In genomic region chr4:35308221-35308620, GRCm38 (mm10) we compare ENCODE assay signal across 20 mouse cellular contexts.
DNase-seq lines count a peak whose midpoint lies in the region; ATAC-seq and TF ChIP-seq lines count a peak whose summit lies in the region.
"Had no signal": no experiment of that assay in that cellular context is flagged by ENCODE, and none has a peak within 500 bp of the region (broad histone marks: within the 10 kb centered on the region; RNA-seq: fewer than 3 reads in every experiment).

No protein-coding gene starts in this region.

- H3K27ac ChIP-seq in heart, embryonic 11.5 days (ENCODE audit: low read depth, low read length), result no peak overlapping the region
- no peak overlapping the region for H3K27ac ChIP-seq in MEL (ENCODE audit: control insufficient read depth, low read depth, low read length)
- no peak overlapping the region for H3K27ac ChIP-seq in embryonic fibroblast, embryonic 13.5 days (ENCODE audit: insufficient read depth, low read length)
- H3K27ac ChIP-seq: embryonic facial prominence, embryonic 13.5 days; hindbrain, embryonic 12.5 days; limb, embryonic 12.5 days; macrophage; midbrain, embryonic 15.5 days had no signal

- H3K9me3 ChIP-seq in heart, embryonic 11.5 days (replicated peaks; ENCODE audit: control insufficient read depth, low read length), result no peaks in the 10 kb centered on the region
- no peaks in the 10 kb centered on the region for H3K9me3 ChIP-seq in MEL (replicated peaks; ENCODE audit: insufficient read depth, low read length)
- H3K9me3 ChIP-seq: embryonic facial prominence, embryonic 13.5 days; hindbrain, embryonic 12.5 days; limb, embryonic 12.5 days; midbrain, embryonic 15.5 days had no signal

- TF ChIP-seq POLR2A in MEL (IDR thresholded peaks at IDR 0.05; ENCODE audit: control insufficient read depth in 1 of 2, insufficient read depth in 1 of 2, low read depth in 1 of 2, low read length in 2 of 2, poor library complexity in 1 of 2), result no peak
- TF ChIP-seq POLR2A in embryonic fibroblast, embryonic 13.5 days (IDR thresholded peaks at IDR 0.05; ENCODE audit: low read depth, low read length), result no peak

- H3K4me1 ChIP-seq in heart, embryonic 11.5 days (ENCODE audit: control insufficient read depth, insufficient read depth, low read length), result no peaks in the 10 kb centered on the region
- H3K4me1 ChIP-seq in MEL (ENCODE audit: control insufficient read depth in 1 of 2, insufficient read depth in 2 of 2, low read length in 2 of 2), result no peaks in the 10 kb centered on the region
- no peaks in the 10 kb centered on the region for H3K4me1 ChIP-seq in embryonic fibroblast, embryonic 13.5 days (ENCODE audit: control insufficient read depth, insufficient read depth, low read length)
- H3K4me1 ChIP-seq: embryonic facial prominence, embryonic 13.5 days; hindbrain, embryonic 12.5 days; limb, embryonic 12.5 days; midbrain, embryonic 15.5 days had no signal

- DNase-seq in heart, adult 11 months, result peak; percentile 42
- DNase-seq in 416B (ENCODE audit: low read depth) (peak; percentile 9), MEL (ENCODE audit: low read depth, low spot score) (peak; percentile 25)
- DNase-seq in gastrocnemius, adult 8-10 months (ENCODE audit: low spot score in 2 of 2), result no peak
- DNase-seq in kidney, adult 8-10 months, result no peak
- no peak for DNase-seq in cerebellum, postnatal 36 days
- DNase-seq: cerebellum, adult 11-12 months; forebrain, postnatal 0 days; gastrocnemius, postnatal 14 days; kidney, postnatal 14 days; layer of hippocampus, adult 9-11 months; lung, embryonic 14.5 days had no signal

- no peaks in the 10 kb centered on the region for H3K27me3 ChIP-seq in heart, embryonic 11.5 days (ENCODE audit: control insufficient read depth, insufficient read depth, low read length)
- H3K27me3 ChIP-seq in MEL (ENCODE audit: control insufficient read depth in 1 of 2, insufficient read depth in 2 of 2, low read length in 2 of 2), result no peaks in the 10 kb centered on the region
- H3K27me3 ChIP-seq: embryonic facial prominence, embryonic 13.5 days; hindbrain, embryonic 12.5 days; limb, embryonic 12.5 days; midbrain, embryonic 15.5 days had no signal

- peak; percentile 47 for TF ChIP-seq RAD21 in MEL (IDR thresholded peaks at IDR 0.05; ENCODE audit: low read depth, low read length)

- no peak for ATAC-seq in heart, embryonic 11.5 days (replicated peaks; ENCODE audit: insufficient number of reproducible peaks, low FRiP score, low TSS enrichment)
- ATAC-seq: forebrain, postnatal 0 days; inflammation-experienced regulatory T-cells, adult 6 months; midbrain, embryonic 15.5 days had no signal

- no peak overlapping the region for H3K4me2 ChIP-seq in heart, embryonic 11.5 days
- H3K4me2 ChIP-seq: embryonic facial prominence, embryonic 13.5 days; hindbrain, embryonic 12.5 days; limb, embryonic 12.5 days; lung, embryonic 14.5 days; midbrain, embryonic 15.5 days had no signal

- peak in 2 of 3 experiments; percentile 40 to 53; a peak in 5 of 6 replicates for TF ChIP-seq CTCF in MEL (IDR thresholded peaks at IDR 0.05 in 2 of 3, conservative IDR thresholded peaks at IDR 0.05 in 1 of 3; ENCODE audit: control insufficient read depth in 1 of 3, insufficient read depth in 1 of 3, low read depth in 2 of 3, low read length in 3 of 3, poor library complexity in 1 of 3, severe bottlenecking in 1 of 3)
- 0 out of 2 replicates have a peak, but pooled peaks have one; percentile 5 for TF ChIP-seq CTCF in embryonic fibroblast, embryonic 13.5 days (IDR thresholded peaks at IDR 0.05; ENCODE audit: borderline replicate concordance, insufficient read depth, low read length)

- 59% methylated on average over 5 of the region's 5 CpGs for WGBS in heart, embryonic 11.5 days (ENCODE audit: insufficient replicate concordance)

- no peaks in the 10 kb centered on the region for H3K36me3 ChIP-seq in heart, embryonic 11.5 days (ENCODE audit: control insufficient read depth, insufficient read depth, low read length)
- H3K36me3 ChIP-seq in MEL (ENCODE audit: control insufficient read depth in 1 of 2, insufficient read depth in 2 of 2, low read length in 2 of 2), result no peaks in the 10 kb centered on the region
- H3K36me3 ChIP-seq: embryonic facial prominence, embryonic 13.5 days; hindbrain, embryonic 12.5 days; limb, embryonic 12.5 days; midbrain, embryonic 15.5 days had no signal

- no peak overlapping the region for H3K4me3 ChIP-seq in heart, embryonic 11.5 days (ENCODE audit: low read depth, low read length)
- H3K4me3 ChIP-seq in MEL (ENCODE audit: control insufficient read depth in 1 of 2, insufficient read depth in 1 of 2, low read depth in 2 of 2, low read length in 2 of 2), result no peak overlapping the region
- no peak overlapping the region for H3K4me3 ChIP-seq in embryonic fibroblast, embryonic 13.5 days (ENCODE audit: insufficient read depth, low read length)
- H3K4me3 ChIP-seq: embryonic facial prominence, embryonic 13.5 days; hindbrain, embryonic 12.5 days; limb, embryonic 12.5 days; midbrain, embryonic 15.5 days had no signal

- no peaks in the 10 kb centered on the region for H3K79me2 ChIP-seq in MEL (ENCODE audit: control insufficient read depth, insufficient read depth, low read length, poor library complexity)

- no peak overlapping the region for H3K9ac ChIP-seq in heart, embryonic 11.5 days (ENCODE audit: low read depth, low read length)
- no peak overlapping the region for H3K9ac ChIP-seq in MEL (ENCODE audit: control insufficient read depth, low read depth, low read length, poor library complexity, severe bottlenecking)
- H3K9ac ChIP-seq: embryonic facial prominence, embryonic 13.5 days; forebrain, postnatal 0 days; hindbrain, embryonic 12.5 days; limb, embryonic 12.5 days; lung, embryonic 14.5 days; midbrain, embryonic 15.5 days had no signal

- no peak for TF ChIP-seq EP300 in MEL (IDR thresholded peaks at IDR 0.05; ENCODE audit: low read depth in 1 of 2, low read length in 2 of 2)

TF ChIP-seq in MEL, 35 proteins besides CTCF, POLR2A, EP300 and RAD21:
- no peak for TF ChIP-seq ZMIZ1 (IDR thresholded peaks at IDR 0.05; ENCODE audit: low read depth, low read length)
- TF ChIP-seq GATA1 (IDR thresholded peaks at IDR 0.05; ENCODE audit: low read depth, low read length), result no peak
- TF ChIP-seq NRF1 (IDR thresholded peaks at IDR 0.05; ENCODE audit: insufficient read depth, low read depth, low read length, poor library complexity, severe bottlenecking), result no peak
- TF ChIP-seq BHLHE40 (IDR thresholded peaks at IDR 0.05; ENCODE audit: borderline replicate concordance, low read depth, low read length), result no peak
- no peak for TF ChIP-seq POLR2AphosphoS2 (IDR thresholded peaks at IDR 0.05; ENCODE audit: low read length)
- TF ChIP-seq SMC3 (IDR thresholded peaks at IDR 0.05; ENCODE audit: low read depth, low read length), result peak; percentile 67
- TF ChIP-seq ZC3H11A (IDR thresholded peaks at IDR 0.05; ENCODE audit: low read depth, low read length), result peak; percentile 58
- no peak for TF ChIP-seq ETS1 (IDR thresholded peaks at IDR 0.05; ENCODE audit: low read depth, low read length)
- TF ChIP-seq UBTF (IDR thresholded peaks at IDR 0.05; ENCODE audit: borderline replicate concordance, insufficient read depth, low read depth, low read length), result no peak
- no peak for TF ChIP-seq KAT2A (conservative IDR thresholded peaks at IDR 0.05; ENCODE audit: low read depth, low read length)
- TF ChIP-seq NELFE (IDR thresholded peaks at IDR 0.05; ENCODE audit: low read depth, low read length), result no peak

Comparison
In these comparisons a context has a peak if more than half of its experiments do, and no peak if none do; other contexts are left out.
1. DNase-seq: peak in heart, adult 11 months (single experiment), 416B (single experiment) and MEL (single experiment); none in gastrocnemius, adult 8-10 months (0 of 2), kidney, adult 8-10 months (0 of 2) and cerebellum, postnatal 36 days (0 of 2).